Mouse (Mus musculus) heart, postnatal 36 days (tissue): ENCODE measurements around the gene Gm20894. TPM values are rescaled to one million over a fixed set of nuclear protein-coding genes. Genes with fewer than 3 reads are reported as not detected.
"Not testable (repeated sequence)": the region's sequence is repeated elsewhere in the genome, so short reads cannot be mapped to it uniquely, and the experiment has no call there.

Experiments used
- DNase-seq, 2 experiments: peaks; one replicate each; pipeline ENCODE4 v3.0.0; 2021 to 2022
- intact Hi-C: fragments of 180-260 bp; cut with DNase I; formaldehyde crosslinking; loops from one replicate; pipeline ENCODE4 v1.15.1; 2025
- total RNA-seq, 2 experiments: library from RNA; stranded (reverse); gene quantifications; 2 replicates each; pipeline ENCODE4 v1.2.3; 2021

Gm20894 gene
- not detected for total RNA-seq

GRCm38 (mm10) chrY:28271412-28271811 lies at the start of gene Gm20894:
Gene Gm20894, minus strand, starts transcription at chrY:28271512.
- intact Hi-C loops, DNase-seq: not testable (repeated sequence)
